Mouse (Mus musculus): ENCODE results near the gene Zfhx3. TPM values are rescaled to one million over a fixed set of nuclear protein-coding genes. Genes with fewer than 3 reads are reported as not detected.

Gene Zfhx3
- total and polyA plus RNA-seq, 3 experiments = 0.23 to 2.5 TPM; not detected in 1

GRCm38 (mm10) chr8:108232326-108232725, 289.9 kb downstream of the Zfhx3 start:
- Histone ChIP-seq H3K9me3 (replicated peaks; ENCODE audit: insufficient read depth, low read length) (no peaks in the 10 kb centered on the region), H3K9ac (ENCODE audit: control insufficient read depth, low read depth, low read length, poor library complexity, severe bottlenecking) (no peak overlapping the region), H3K27ac (ENCODE audit: control insufficient read depth, low read depth, low read length) (no peak overlapping the region), H3K36me3 (ENCODE audit: control insufficient read depth in 1 of 2, insufficient read depth in 2 of 2, low read length in 2 of 2) (no peaks in the 10 kb centered on the region), H3K27me3 (ENCODE audit: control insufficient read depth in 1 of 2, insufficient read depth in 2 of 2, low read length in 2 of 2) (no peaks in the 10 kb centered on the region), H3K4me1 (ENCODE audit: control insufficient read depth in 1 of 2, insufficient read depth in 2 of 2, low read length in 2 of 2) (no peaks in the 10 kb centered on the region), H3K79me2 (ENCODE audit: control insufficient read depth, insufficient read depth, low read length, poor library complexity) (no peaks in the 10 kb centered on the region), H3K4me3 (ENCODE audit: control insufficient read depth in 1 of 2, insufficient read depth in 1 of 2, low read depth in 2 of 2, low read length in 2 of 2) (no peak overlapping the region)
- DNase-seq (ENCODE audit: low read depth, low spot score) = no peak
- no peak for TF ChIP-seq JUND (IDR thresholded peaks at IDR 0.05; ENCODE audit: low read depth, low read length)
- no peak for TF ChIP-seq CHD2 (IDR thresholded peaks at IDR 0.05; ENCODE audit: low read length)
- TF ChIP-seq CTCF (IDR thresholded peaks at IDR 0.05 in 2 of 3, conservative IDR thresholded peaks at IDR 0.05 in 1 of 3; ENCODE audit: control insufficient read depth in 1 of 3, insufficient read depth in 1 of 3, low read depth in 2 of 3, low read length in 3 of 3, poor library complexity in 1 of 3, severe bottlenecking in 1 of 3) = no peak
- no peak for TF ChIP-seq POLR2AphosphoS5 (IDR thresholded peaks at IDR 0.05; ENCODE audit: borderline replicate concordance, low read depth, low read length)
- TF ChIP-seq NELFE (IDR thresholded peaks at IDR 0.05; ENCODE audit: low read depth, low read length) = no peak
- no peak for TF ChIP-seq TAL1 (IDR thresholded peaks at IDR 0.05; ENCODE audit: low read length)
- TF ChIP-seq TCF12 (IDR thresholded peaks at IDR 0.05; ENCODE audit: low read depth, low read length) = no peak
- no peak for TF ChIP-seq TBP (IDR thresholded peaks at IDR 0.05; ENCODE audit: low read depth, low read length)
- TF ChIP-seq HCFC1 (IDR thresholded peaks at IDR 0.05; ENCODE audit: low read depth, low read length) = no peak
- TF ChIP-seq POLR2AphosphoS2 (IDR thresholded peaks at IDR 0.05; ENCODE audit: low read length) = no peak
- no peak for TF ChIP-seq ELF1 (IDR thresholded peaks at IDR 0.05; ENCODE audit: low read depth, low read length)
- TF ChIP-seq ETS1 (IDR thresholded peaks at IDR 0.05; ENCODE audit: low read depth, low read length) = no peak
- TF ChIP-seq NRF1 (IDR thresholded peaks at IDR 0.05; ENCODE audit: insufficient read depth, low read depth, low read length, poor library complexity, severe bottlenecking) = no peak
- no peak for TF ChIP-seq POLR2A (IDR thresholded peaks at IDR 0.05; ENCODE audit: control insufficient read depth in 1 of 2, insufficient read depth in 1 of 2, low read depth in 1 of 2, low read length in 2 of 2, poor library complexity in 1 of 2)
- TF ChIP-seq RAD21 (IDR thresholded peaks at IDR 0.05; ENCODE audit: low read depth, low read length) = no peak
- TF ChIP-seq KAT2A (conservative IDR thresholded peaks at IDR 0.05; ENCODE audit: low read depth, low read length) = no peak
- TF ChIP-seq RCOR1 (IDR thresholded peaks at IDR 0.05; ENCODE audit: low read depth, low read length) = no peak
- no peak for TF ChIP-seq ZC3H11A (IDR thresholded peaks at IDR 0.05; ENCODE audit: low read depth, low read length)
- TF ChIP-seq MYB (IDR thresholded peaks at IDR 0.05; ENCODE audit: low read depth, low read length) = no peak
- TF ChIP-seq GATA1 (IDR thresholded peaks at IDR 0.05; ENCODE audit: low read depth, low read length) = no peak

GRCm38 (mm10) chr8:108234481-108234880, 292.0 kb downstream of the Zfhx3 start:
- no peak overlapping the region for H3K4me3 ChIP-seq (ENCODE audit: control insufficient read depth in 1 of 2, insufficient read depth in 1 of 2, low read depth in 2 of 2, low read length in 2 of 2)
- no peaks in the 10 kb centered on the region for H3K27me3 ChIP-seq (ENCODE audit: control insufficient read depth in 1 of 2, insufficient read depth in 2 of 2, low read length in 2 of 2)
- no peaks in the 10 kb centered on the region for H3K79me2 ChIP-seq (ENCODE audit: control insufficient read depth, insufficient read depth, low read length, poor library complexity)
- no peak for DNase-seq (ENCODE audit: low read depth, low spot score)
- no peaks in the 10 kb centered on the region for H3K36me3 ChIP-seq (ENCODE audit: control insufficient read depth in 1 of 2, insufficient read depth in 2 of 2, low read length in 2 of 2)
- H3K9ac ChIP-seq (ENCODE audit: control insufficient read depth, low read depth, low read length, poor library complexity, severe bottlenecking) = no peak overlapping the region
- H3K27ac ChIP-seq (ENCODE audit: control insufficient read depth, low read depth, low read length) = no peak overlapping the region
- H3K4me1 ChIP-seq (ENCODE audit: control insufficient read depth in 1 of 2, insufficient read depth in 2 of 2, low read length in 2 of 2) = no peaks in the 10 kb centered on the region
- no peaks in the 10 kb centered on the region for H3K9me3 ChIP-seq (replicated peaks; ENCODE audit: insufficient read depth, low read length)
- TF ChIP-seq RCOR1 (IDR thresholded peaks at IDR 0.05; ENCODE audit: low read depth, low read length) (no peak), KAT2A (conservative IDR thresholded peaks at IDR 0.05; ENCODE audit: low read depth, low read length) (no peak), TCF12 (IDR thresholded peaks at IDR 0.05; ENCODE audit: low read depth, low read length) (no peak)

Measured in MEL (cell line).